Mouse (Mus musculus): Measurements from ENCODE around the gene Lrp10.

The Lrp10 gene

GRCm38 (mm10) chr14:54463959-54464292 is at the start of gene Lrp10:
Gene Lrp10 (plus strand): TSS chr14:54464137.
- in situ Hi-C loops (cut with MseI, MboI), result no loop called here

DNA sequence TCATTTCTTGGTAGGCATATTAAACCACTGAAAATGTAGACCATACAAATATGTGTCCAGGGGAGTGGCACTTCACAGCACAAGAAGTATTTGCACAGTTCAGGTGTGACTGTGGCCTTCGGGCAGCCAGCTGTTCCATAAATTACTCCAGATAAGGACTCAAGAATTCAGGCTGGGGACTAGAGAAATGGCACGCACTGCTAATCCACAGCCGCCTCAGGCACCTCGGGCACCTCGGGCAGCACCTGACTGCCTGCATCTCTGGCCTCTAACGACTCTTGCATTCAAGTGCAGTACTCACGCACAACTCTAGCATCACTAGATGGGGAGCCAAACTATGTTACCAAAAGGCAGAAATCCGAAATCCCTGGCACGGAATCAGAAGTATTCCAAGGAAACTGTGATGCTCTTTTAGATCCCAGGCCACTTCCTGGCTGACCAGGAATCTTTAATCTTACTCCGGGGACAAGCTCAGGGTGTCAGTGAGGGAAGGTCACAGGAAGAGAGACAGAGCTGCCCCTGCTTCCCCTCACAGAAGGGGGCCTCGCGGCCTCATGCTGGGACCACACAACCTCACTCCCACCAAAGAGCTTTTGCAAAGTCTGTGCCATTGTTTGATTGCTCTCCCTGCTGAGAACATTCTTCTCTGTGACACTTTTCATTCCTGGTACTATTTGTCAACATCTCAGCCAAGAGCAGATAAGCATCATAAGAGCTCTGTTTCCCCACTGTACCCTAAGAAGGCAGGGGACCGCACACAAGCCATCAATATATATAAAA is 48.5 kb upstream of the Lrp10 start:
- in situ Hi-C loops (cut with MseI, MboI), result loop anchor here (5.0 to 25.0 kb wide), 4 partner anchors 37 to 353 kb away; no protein-coding TSS in a partner anchor

- in situ Hi-C loops (cut with MseI, MboI), result loop anchor here (5.0 to 25.0 kb wide), 4 partner anchors 36 to 354 kb away; no protein-coding TSS in a partner anchor
Measured at GRCm38 (mm10) chr14:54416229-54416775, 47.6 kb upstream of the Lrp10 start.

- in situ Hi-C loops (cut with MseI, MboI), result loop anchor here (5.0 to 25.0 kb wide), 4 partner anchors 35 to 355 kb away; no protein-coding TSS in a partner anchor
Measured at GRCm38 (mm10) chr14:54416830-54417229, 47.1 kb upstream of the Lrp10 start.

DNA sequence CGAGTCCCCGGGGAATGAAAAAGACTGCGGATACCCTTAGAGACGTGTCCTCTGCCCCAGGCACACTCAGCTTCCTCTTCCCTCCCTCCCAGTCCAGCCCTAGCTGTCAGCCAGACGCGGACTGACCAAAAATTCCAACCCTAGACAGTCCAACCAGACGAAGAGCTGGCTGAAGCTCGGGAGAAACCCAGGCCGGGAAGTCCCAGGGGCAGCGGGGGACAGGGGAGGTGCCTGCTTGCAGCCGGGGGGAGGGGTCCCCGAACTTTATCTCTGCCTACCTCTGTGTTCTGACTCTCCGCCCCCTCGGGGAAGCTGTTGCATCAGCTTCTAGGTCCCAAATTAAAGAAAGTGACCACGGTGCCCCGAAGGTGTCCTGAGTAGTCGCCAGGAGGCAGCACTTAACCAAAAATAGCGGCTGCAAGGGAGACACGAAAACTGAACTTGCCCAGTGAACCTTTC is 46.3 kb upstream of the Lrp10 start, which contains the start of gene Slc7a7:
Gene Slc7a7 (minus strand): TSS at position 158 of the 459 bp plus-strand sequence.
- in situ Hi-C loops (cut with MseI, MboI), result loop anchor here (5.0 to 25.0 kb wide), 4 partner anchors 35 to 355 kb away; no protein-coding TSS in a partner anchor

- in situ Hi-C loops (cut with MseI, MboI), result loop anchor here (25.0 kb wide), 2 partner anchors 184 to 359 kb away; no protein-coding TSS in a partner anchor
Measured at GRCm38 (mm10) chr14:54421014-54421413, 42.9 kb upstream of the Lrp10 start.

DNA sequence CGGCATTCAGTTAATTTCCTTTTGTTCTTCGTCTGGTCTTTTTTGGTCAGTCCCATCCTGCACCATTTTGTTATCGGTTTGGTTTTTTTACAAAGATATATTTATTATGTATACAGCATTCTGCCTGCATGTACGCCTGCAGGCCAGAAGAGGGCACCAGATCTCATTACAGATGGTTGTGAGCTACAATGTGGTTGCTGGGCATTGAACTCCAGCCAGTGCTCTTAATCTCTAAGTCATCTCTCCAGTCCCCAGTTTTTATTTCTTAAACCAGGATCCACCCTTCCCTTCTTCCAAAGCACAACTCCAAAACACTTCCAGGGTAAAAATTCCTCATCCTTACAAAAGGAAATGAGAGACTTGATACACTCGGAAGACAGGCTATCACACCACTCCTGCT is 40.5 kb upstream of the Lrp10 start:
- in situ Hi-C loops (cut with MseI, MboI), result loop anchor here (25.0 kb wide), 2 partner anchors 186 to 361 kb away; no protein-coding TSS in a partner anchor

DNA sequence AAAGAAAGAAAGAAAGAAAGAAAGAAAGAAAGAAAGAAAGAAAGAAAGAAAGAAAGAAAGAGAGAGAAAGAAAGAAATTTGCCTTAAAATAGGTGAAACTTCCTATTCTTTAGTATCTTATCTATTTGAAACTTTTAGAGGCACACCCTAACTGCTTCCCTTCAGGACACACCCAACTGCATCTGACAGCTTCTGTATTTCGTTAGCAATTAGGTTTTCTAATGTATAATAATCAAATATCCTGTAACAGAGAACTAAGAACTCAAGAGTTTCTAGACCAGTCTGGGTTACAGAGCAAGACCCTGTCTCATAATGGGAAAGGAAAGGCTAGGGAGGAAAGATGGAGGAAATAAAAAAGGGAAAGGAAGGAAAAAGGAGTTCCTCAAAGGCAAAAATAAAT is 39.3 kb upstream of the Lrp10 start:
- in situ Hi-C loops (cut with MseI, MboI), result loop anchor here (25.0 kb wide), 2 partner anchors 187 to 362 kb away; no protein-coding TSS in a partner anchor

DNA sequence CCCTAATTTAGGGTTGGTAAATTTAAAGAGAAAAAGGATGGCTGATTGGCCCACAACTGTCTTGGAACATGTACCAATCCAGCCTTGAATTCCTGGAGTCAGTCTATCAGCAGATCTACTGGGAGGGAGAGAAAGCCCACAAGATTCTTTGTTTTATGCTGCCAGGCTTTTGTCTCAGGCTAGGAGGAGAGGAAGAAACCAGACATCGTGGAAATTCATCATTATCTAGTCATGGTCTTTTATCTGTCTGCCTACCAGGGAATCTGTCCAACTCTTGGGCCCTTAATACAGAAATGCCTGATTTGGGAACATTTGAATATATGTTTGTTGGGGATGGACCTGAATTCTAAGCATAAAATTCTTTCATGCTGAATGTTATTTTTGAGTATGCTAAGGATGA is 38.4 kb upstream of the Lrp10 start:
- in situ Hi-C loops (cut with MseI, MboI), result no loop called here

- in situ Hi-C loops (cut with MseI, MboI), result no loop called here
Measured at GRCm38 (mm10) chr14:54426003-54426688, 37.8 kb upstream of the Lrp10 start.

- in situ Hi-C loops (cut with MseI, MboI), result no loop called here
Measured at GRCm38 (mm10) chr14:54426689-54427398, 37.1 kb upstream of the Lrp10 start, which contains the start of gene Mrpl52. Gene Mrpl52 (plus strand): TSS chr14:54426909.

- in situ Hi-C loops (cut with MseI, MboI), result no loop called here
Measured at GRCm38 (mm10) chr14:54427696-54428095, 36.2 kb upstream of the Lrp10 start.

GRCm38 (mm10) chr14:54428421-54428820 is 35.5 kb upstream of the Lrp10 start:
- in situ Hi-C loops (cut with MseI, MboI), result no loop called here

DNA sequence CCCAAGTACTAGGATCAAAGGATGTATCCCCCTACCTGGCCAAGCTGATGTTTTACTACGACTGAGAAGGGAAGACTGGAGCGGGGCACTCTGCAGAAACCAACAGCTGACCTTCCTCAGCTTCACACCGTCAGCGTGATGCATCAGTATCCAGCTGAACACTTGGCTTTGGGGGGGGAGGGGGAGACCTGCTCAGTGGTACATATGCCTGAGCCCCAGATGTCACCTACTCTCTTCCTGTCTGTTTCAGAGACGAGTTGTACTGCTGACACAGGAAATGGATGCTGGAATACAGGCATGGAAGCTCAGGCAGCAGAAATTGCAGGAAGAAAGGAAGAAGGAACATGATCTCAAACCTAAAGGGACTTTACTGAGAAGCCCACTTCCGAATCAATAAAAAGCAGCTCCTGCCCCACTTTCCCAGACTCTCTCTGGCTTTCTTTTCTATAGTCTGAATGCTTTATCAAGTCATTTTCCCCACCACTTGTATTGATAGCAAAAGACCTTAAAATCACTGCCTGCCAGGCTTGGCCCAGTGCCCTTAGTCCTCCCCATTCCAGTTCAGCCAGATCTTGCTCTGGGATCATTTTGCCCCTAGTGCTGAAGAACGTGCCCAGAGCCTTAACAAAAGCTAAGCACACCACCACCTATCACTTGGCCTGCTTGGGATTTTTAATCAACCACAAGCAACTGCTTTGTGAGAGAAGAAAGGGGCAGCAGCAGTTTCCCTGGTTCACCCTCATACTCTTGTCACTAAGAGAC is 34.4 kb upstream of the Lrp10 start:
- in situ Hi-C loops (cut with MseI, MboI), result no loop called here

DNA sequence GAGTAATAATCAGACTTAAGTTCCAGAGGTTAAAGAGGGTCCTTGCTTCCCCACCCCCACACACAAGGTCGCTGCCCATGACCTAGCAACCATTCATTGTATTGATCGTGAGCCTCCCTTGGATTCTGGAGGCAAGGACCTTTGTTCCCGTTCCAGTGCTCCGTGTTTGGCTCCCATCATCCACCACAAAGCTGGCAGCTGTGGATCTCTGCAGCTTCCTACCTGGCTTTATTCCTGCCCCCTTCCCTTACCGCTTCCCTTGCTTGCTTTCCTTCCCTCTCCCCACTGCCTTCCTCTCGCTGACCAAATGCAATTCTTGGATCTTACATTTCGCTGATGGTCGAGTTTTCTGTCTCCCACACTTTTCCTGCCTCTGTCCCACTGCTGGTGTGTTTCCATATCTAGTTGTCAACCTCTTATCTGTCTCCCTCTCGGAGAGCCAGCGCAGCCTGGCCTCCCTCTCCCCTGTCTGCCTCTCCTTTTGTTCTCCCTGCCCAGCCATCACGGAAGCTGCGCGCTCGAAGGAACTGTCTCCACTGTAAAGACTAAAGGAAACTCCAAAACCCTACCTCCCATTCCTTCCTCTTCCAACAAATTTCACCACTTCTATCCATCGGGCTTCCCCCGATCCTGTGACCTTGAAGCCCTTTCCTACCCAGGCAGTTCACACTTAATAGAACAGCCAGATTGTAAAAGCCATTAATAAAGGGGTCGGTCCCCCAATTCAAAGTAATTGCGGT is 33.4 kb upstream of the Lrp10 start:
- in situ Hi-C loops (cut with MseI, MboI), result no loop called here

GRCm38 (mm10) chr14:54431334-54432077 is 32.4 kb upstream of the Lrp10 start, which contains the start of gene Mmp14:
Gene Mmp14 (plus strand): TSS chr14:54431612.
- in situ Hi-C loops (cut with MseI, MboI), result no loop called here

DNA sequence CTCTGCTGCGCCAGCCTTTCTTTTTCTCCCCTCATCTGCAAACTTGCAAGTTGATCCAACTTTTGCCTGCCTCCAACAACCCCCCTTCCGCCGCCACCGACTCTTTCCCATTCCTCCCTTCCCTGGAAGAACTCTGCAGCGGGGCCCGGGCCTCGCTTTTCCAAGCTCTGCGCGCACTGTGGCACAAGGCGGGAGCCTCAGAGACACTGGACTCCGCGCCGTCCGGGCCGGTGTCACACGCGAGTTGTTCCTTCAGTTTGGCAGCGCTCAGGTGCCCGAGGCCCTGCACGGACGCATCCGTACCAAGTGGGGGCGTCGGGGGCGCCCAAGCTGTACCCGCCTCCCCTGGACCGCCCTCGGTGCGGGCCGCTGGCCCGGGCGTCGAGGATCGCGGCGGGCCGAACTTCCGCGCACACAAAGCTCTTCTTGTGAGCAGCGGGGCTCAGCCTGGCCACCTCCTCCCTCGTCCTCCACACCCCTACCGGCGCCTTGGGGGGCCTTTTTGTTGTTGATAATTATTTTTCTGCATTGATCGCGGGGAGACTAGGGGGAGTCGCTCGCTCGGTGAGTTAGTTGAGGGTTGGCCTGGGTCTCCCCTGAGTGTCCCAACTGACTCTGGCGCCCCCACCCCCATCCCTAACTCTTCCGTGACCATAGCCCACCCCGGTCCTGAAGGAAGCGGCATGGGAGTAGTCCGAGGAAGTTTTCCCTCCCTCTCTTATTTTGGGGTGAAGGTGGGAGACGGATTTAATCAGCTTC is 31.7 kb upstream of the Lrp10 start:
- in situ Hi-C loops (cut with MseI, MboI), result no loop called here
